Mouse (Mus musculus) thymus, adult 2 months (tissue): Measurements from ENCODE around the gene Psg27.
"Not testable (repeated sequence)": the region's sequence is repeated elsewhere in the genome, so short reads cannot be mapped to it uniquely, and the experiment has no call there.

Source experiments
- CTCF ChIP-seq: fragments of 200-500 bp; IDR thresholded peaks from 2 replicates; pipeline ENCODE4 v1.5.1; 2012; ENCODE audit warnings: mild to moderate bottlenecking, control low read depth, low read length, moderate library complexity, borderline replicate concordance; ENCODE audit not compliant: control insufficient read depth, poor library complexity, insufficient read depth; ENCODE audit errors: extremely low read depth
- POLR2A ChIP-seq: fragments of 200-500 bp; IDR thresholded peaks from 2 replicates; pipeline ENCODE4 v1.6.1; 2012; ENCODE audit warnings: mild to moderate bottlenecking, low read length, control low read depth, moderate library complexity; ENCODE audit not compliant: control insufficient read depth, poor library complexity, insufficient read depth; ENCODE audit errors: extremely low read depth

DNA sequence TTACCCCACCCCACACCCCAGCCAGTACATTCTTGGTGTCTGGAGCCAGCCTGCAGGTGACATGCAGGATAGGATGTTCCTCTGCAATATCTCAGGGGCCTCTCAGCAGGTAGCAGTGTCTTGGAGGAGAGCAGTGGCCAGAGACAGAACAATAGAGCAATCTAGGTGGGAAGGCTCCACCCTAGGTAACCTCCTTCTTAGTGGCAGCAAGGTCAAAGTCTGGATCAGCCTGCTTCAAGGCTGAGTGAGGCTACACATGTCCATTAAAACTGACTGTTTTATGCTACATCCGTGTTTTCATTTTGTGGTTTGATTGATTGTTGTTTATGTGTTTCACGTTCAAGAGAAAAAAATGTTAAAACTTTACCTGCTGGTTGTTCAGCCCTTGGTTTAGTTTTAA lies 54.7 kb downstream of the Psg27 start:
- TF ChIP-seq POLR2A, CTCF: not testable (repeated sequence)
